Mouse (Mus musculus) E14TG2a.4 (cell line): Measurements from ENCODE around the gene Foxc2.

ENCODE experiments used
- CTCF ChIP-seq: conservative IDR thresholded peaks from 2 replicates; pipeline ENCODE4 v1.5.1; 2014; ENCODE audit warnings: low read length
- NANOG ChIP-seq: IDR thresholded peaks from 2 replicates; pipeline ENCODE4 v1.6.1; 2014; ENCODE audit warnings: borderline replicate concordance, low read length, mixed read lengths
- POU5F1 ChIP-seq: IDR thresholded peaks from 2 replicates; pipeline ENCODE4 v1.6.1; 2014; ENCODE audit warnings: low read length, borderline replicate concordance

DNA sequence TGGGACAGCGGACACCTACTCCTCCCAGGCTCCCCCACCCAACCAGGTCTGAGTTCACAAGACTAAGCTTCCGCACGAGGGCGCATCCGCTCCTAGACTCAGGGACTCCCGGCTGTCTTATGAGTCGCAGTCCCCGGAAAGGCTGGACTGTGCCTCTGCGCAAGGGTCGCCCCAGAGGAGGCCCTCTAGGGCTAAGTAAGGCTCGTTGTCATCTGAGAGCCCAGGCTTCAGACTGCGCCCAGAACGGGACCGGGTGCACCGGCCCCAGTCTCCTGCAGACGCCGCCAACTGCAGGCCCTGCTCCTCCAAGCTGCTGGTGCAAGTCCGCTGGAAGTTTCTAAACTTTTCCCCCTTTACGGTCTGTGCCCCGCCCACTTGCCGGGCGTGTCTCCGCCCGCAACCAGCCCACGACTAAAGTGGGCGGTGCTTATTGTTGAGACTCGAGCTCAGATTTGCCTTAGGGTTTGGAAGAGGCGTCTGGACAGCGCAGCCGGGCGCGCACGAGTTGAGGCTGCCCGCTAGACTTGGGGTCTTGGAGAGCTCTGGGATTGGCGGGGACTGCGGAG is 9.4 kb downstream of the Foxc2 start:
- no peak for TF ChIP-seq CTCF
- no peak for TF ChIP-seq NANOG
- no peak for TF ChIP-seq POU5F1
